Mouse (Mus musculus): ENCODE results near the gene Kantr.

Kantr gene

DNA sequence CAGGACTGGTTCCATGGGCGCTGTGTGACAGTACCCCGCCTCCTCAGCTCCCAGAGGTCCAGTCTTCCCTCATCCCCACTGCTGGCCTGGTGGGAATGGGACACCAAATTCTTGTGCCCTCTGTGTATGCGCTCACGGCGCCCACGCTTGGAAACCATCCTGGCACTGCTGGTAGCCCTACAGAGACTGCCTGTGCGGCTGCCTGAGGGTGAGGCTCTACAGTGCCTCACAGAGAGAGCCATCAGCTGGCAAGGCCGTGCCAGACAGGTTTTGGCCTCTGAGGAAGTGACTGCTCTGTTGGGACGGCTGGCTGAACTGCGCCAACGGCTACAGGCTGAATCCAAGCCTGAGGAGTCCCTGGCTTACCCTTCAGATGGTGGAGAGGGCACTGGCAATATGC, 56.1 kb downstream of the Kantr start:
- no peak for DNase-seq
